Mouse (Mus musculus) embryonic fibroblast, embryonic 13.5 days (primary cell): ENCODE measurements around the gene Smpd3.

Source experiments
- CTCF ChIP-seq: IDR thresholded peaks from 2 replicates; pipeline ENCODE4 v1.5.1; 2011; ENCODE audit warnings: mild to moderate bottlenecking, control low read depth, low read length, moderate library complexity, borderline replicate concordance; ENCODE audit not compliant: insufficient read depth
- POLR2A ChIP-seq: IDR thresholded peaks from 2 replicates; pipeline ENCODE4 v1.6.1; 2011; ENCODE audit warnings: low read depth, mild to moderate bottlenecking, control low read depth, low read length, moderate library complexity

DNA sequence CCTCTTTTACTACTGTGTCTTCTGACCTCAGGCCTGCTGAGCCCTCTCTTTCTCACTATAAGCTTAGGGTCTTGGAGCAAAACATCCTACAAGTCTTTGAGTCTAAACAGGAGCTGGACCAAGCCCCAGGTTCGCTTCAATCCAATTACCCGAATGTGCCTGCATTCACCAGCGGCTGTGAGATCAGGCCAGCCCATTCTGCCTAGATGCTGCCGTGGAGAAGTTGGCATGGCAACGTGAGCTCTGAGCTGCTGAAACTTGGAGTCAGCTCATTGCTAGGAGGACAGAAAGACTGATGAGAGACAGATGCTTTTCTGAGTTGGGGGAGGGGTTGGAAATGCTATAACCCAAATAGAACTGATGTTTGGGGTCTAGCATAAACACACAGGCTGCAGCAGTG, 67.0 kb downstream of the Smpd3 start:
- TF ChIP-seq POLR2A (no peak), CTCF (no peak)
